Mouse (Mus musculus) kidney, postnatal 0 days (tissue): Measurements from ENCODE around the gene Lhb. TPM values are rescaled to one million over a fixed set of nuclear protein-coding genes. Genes with fewer than 3 reads are reported as not detected.
"Not testable (repeated sequence)": the region's sequence is repeated elsewhere in the genome, so short reads cannot be mapped to it uniquely, and the experiment has no call there.

ENCODE experiments used
- ATAC-seq: fragments of 200-750 bp; cut with Nextera tagmentation; replicated peaks from 2 replicates; pipeline ENCODE4 v1.8.0; 2017; ENCODE audit warnings: low read depth, moderate number of reproducible peaks, moderate TSS enrichment, moderate library complexity; ENCODE audit not compliant: low FRiP score
- DNase-seq: peaks from one replicate; pipeline ENCODE4 v3.0.0-alpha.2; 2016; ENCODE audit warnings: low spot score
- H3K27ac ChIP-seq: fragments of 300-500 bp; sonication (generic); 2 replicates; pipeline ENCODE4 v1.5.1; 2014; ENCODE audit warnings: mild to moderate bottlenecking
- H3K27me3 ChIP-seq: fragments of 300-500 bp; sonication (generic); 2 replicates; pipeline ENCODE4 v1.6.1; 2014; ENCODE audit warnings: low read length, mixed read lengths; ENCODE audit not compliant: insufficient read depth
- H3K36me3 ChIP-seq: fragments of 300-500 bp; sonication (generic); 2 replicates; pipeline ENCODE4 v1.6.1; 2014; ENCODE audit warnings: low read length, mixed read lengths; ENCODE audit not compliant: insufficient read depth
- H3K4me1 ChIP-seq: fragments of 300-500 bp; sonication (generic); replicated peaks from 2 replicates; pipeline ENCODE4 v1.6.1; 2014; ENCODE audit warnings: antibody characterized with exemption, low read length, mixed read lengths; ENCODE audit not compliant: insufficient read depth
- H3K4me2 ChIP-seq: fragments of 300-500 bp; sonication (generic); 2 replicates; pipeline ENCODE4 v1.6.1; 2014; ENCODE audit warnings: mild to moderate bottlenecking, low read length, moderate library complexity, mixed read lengths
- H3K4me3 ChIP-seq: fragments of 300-500 bp; sonication (generic); replicated peaks from 2 replicates; pipeline ENCODE4 v1.5.1; 2014; ENCODE audit warnings: low read depth, low read length
- H3K9ac ChIP-seq: fragments of 300-500 bp; sonication (generic); 2 replicates; pipeline ENCODE4 v1.6.1; 2014; ENCODE audit warnings: low read depth, low read length
- H3K9me3 ChIP-seq: fragments of 300-500 bp; sonication (generic); replicated peaks from 2 replicates; pipeline ENCODE4 v1.6.1; 2016; ENCODE audit warnings: low read length, inconsistent platforms, mixed read lengths
- CTCF ChIP-seq: IDR thresholded peaks from 2 replicates; pipeline ENCODE4 v1.5.1; 2016; ENCODE audit warnings: antibody characterized with exemption, low read depth, mild to moderate bottlenecking, moderate library complexity
- WGBS: fragments of 180-500 bp; shearing (Covaris S2); extraction: QIAGEN DNeasy Blood & Tissue Kit; methylation state at CpG from one replicate; pipeline ENCODE4 v1.1.7; 2014; 5-methylcytosine and 5-hydroxymethylcytosine counted together
- polyA plus RNA-seq: library from polyadenylated mRNA; unstranded; fragments of >200 nt; fragmentation: Nextera tagmentation; extraction: Ambion mirVana; gene quantifications from 2 replicates; pipeline ENCODE4 v1.2.1, GENCODE M21; 2015

Lhb gene
- polyA plus RNA-seq, 1 experiment from 2014 or later, result not detected

DNA sequence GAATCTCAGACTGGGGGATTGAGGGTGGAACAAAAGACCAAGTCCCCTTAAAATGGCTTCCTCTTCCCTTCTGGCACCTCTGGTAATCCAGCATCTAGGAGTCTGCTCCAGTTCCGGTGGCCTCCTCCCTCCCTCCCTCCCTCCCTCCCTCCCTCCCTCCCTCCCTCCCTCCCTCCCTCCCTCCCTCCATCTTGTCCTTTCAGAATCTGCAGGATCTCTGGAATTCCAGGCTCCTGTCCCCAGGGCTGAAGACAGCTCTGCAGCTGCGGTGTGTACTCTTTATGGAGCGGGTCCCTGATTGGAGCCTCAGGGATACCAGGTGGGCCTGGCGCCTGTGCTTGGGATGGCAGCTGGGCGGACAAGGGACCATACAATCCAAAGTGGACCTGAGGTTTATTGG, 40.7 kb downstream of the Lhb start:
- TF ChIP-seq CTCF, result no peak
- peak overlapping the region; percentile 58; the same call in 1 of the 2 replicates for H3K4me2 ChIP-seq
- peaks cover 29% of the 10 kb centered on the region for H3K4me1 ChIP-seq
- H3K27me3 ChIP-seq, result no peaks in the 10 kb centered on the region
- peaks cover 12% of the 10 kb centered on the region; the same call in 1 of the 2 replicates for H3K36me3 ChIP-seq
- DNase-seq, result peak; percentile 62
- WGBS, result 70% methylated on average over 4 of the region's 5 CpGs
- H3K4me3 ChIP-seq, result no peak overlapping the region
- H3K9me3 ChIP-seq, result no peaks in the 10 kb centered on the region
- no peak for ATAC-seq
- H3K27ac ChIP-seq, result peak overlapping the region; percentile 89
- peak overlapping the region; percentile 35; the same call in 1 of the 2 replicates for H3K9ac ChIP-seq

DNA sequence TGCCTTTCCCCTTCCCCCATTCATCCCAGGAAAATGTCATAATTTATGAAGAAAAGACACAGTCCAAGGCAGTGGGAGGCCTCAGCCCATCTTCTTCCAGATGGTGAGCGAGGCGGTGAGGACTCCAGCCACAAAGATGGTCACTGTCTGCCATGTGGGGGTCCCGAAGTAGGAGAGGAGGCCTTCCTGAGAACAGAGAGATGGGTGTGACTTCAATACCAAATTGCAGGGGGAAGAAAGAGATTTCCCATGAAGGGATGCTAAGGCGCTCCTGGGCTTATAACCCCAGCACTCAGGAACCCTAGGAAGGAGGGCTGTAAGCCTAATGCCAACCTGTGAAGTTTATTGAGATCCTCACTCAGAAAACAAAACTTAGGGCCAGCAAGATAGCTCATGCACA, 41.2 kb downstream of the Lhb start:
- Histone ChIP-seq H3K27me3 (no peaks in the 10 kb centered on the region), H3K4me2 (no peak overlapping the region), H3K4me1 (peaks cover 29% of the 10 kb centered on the region), H3K27ac (peak overlapping the region; percentile 89; the same call in 1 of the 2 replicates), H3K9ac (no peak overlapping the region), H3K9me3 (no peaks in the 10 kb centered on the region), H3K36me3 (peaks cover 12% of the 10 kb centered on the region; the same call in 1 of the 2 replicates), H3K4me3 (no peak overlapping the region)
- ATAC-seq (no peak), DNase-seq (no peak)
- 84% methylated on average over 4 of the region's 4 CpGs for WGBS
- TF ChIP-seq CTCF, result no peak

DNA sequence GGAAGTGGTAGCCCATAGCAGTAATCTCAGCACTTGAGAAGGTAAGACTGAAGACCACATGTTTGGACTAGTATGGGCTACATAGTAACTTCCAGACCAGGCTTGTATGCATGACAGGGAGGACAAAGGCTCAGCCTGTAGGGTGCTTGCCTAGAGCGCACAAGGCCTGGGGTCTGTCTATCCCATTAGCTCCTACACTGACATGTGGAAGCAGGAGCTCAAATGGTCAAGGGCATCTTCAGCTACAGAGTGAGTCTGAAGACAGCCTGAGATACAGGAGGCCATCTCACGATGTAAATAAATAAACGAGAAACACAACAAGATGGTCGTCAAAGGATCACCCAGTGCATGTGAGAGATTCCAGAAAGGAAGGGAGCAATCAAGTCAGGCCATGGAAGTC, 41.7 kb downstream of the Lhb start:
- TF ChIP-seq CTCF, result no peak
- Histone ChIP-seq H3K9ac (no peak overlapping the region), H3K9me3 (no peaks in the 10 kb centered on the region), H3K27me3 (no peaks in the 10 kb centered on the region), H3K27ac (no peak overlapping the region), H3K36me3 (peaks cover 12% of the 10 kb centered on the region; the same call in 1 of the 2 replicates), H3K4me1 (peaks cover 28% of the 10 kb centered on the region), H3K4me2 (no peak overlapping the region), H3K4me3 (no peak overlapping the region)
- WGBS, result 91% methylated on average over 4 of the region's 4 CpGs
- DNase-seq (no peak), ATAC-seq (no peak)

DNA sequence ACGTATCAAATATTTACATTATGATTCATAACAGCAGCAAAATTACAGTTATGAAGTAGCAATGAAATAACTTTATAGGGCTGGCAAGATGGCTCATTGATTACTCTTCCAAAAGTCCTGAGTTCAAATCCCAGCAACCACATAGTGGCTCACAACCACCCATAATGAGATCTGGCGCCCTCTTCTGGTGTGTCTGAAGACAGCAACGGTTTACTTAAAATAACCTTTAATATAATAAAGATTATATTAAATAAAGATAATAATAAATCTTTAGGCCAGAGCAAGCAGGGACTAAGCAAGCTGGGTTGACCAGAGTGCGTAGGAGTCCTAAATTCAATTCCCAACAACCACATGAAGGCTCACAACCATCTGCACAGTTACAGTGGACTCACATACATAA, 42.2 kb downstream of the Lhb start:
- DNase-seq, H3K4me2 ChIP-seq, H3K9me3 ChIP-seq, H3K27ac ChIP-seq, ATAC-seq, H3K9ac ChIP-seq, H3K4me3 ChIP-seq, H3K27me3 ChIP-seq: not testable (repeated sequence)
- Histone ChIP-seq H3K4me1 (peaks cover 23% of the 10 kb centered on the region), H3K36me3 (peaks cover 12% of the 10 kb centered on the region; the same call in 1 of the 2 replicates)
- peak; percentile 46; the same call in 1 of the 2 replicates for TF ChIP-seq CTCF
- WGBS, result 78% methylated on average over 4 of the region's 4 CpGs

DNA sequence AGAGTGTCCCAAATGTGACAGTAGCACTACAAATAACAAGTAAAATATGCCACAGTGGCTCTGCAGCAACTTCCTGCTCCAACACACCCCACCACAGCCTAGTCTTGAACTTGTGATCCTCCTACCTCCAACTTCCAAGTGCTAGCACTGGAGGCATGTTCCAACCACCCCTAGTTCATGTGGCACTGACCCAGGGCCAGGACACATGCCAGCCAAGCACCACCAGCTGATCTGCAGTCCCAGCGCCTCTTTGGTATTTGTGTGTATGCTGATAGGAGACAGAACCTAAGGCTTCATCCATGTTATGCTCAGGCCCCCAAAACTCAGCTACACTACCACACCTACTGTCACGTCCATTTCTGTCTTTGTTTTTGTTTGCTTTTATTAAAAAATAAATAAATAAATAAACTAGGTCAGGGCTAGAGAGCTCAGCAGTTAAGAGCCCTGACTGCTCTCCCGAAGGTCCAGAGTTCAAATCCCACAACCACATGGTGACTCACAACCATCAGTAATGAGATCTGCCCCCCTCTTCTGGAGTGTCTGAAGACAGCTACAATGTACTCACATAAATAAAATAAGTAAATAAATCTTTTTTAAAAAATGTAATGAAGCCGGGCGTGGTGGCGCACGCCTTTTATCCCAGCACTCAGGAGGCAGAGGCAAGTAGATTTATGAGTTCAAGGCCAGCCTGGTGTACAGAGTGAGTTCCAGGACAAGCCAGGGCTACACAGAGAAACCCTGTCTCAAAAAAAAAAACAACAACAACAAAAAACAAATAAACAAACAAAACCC, 43.6 kb downstream of the Lhb start:
- Histone ChIP-seq H3K9me3 (no peaks in the 10 kb centered on the region), H3K4me1 (peaks cover 17% of the 10 kb centered on the region), H3K4me3 (no peak overlapping the region), H3K9ac (no peak overlapping the region), H3K4me2 (no peak overlapping the region), H3K27me3 (no peaks in the 10 kb centered on the region), H3K36me3 (peaks cover 7% of the 10 kb centered on the region; the same call in 1 of the 2 replicates), H3K27ac (no peak overlapping the region)
- WGBS, result 94% methylated on average over 7 of the region's 7 CpGs
- no peak for TF ChIP-seq CTCF
- ATAC-seq (no peak), DNase-seq (no peak)

DNA sequence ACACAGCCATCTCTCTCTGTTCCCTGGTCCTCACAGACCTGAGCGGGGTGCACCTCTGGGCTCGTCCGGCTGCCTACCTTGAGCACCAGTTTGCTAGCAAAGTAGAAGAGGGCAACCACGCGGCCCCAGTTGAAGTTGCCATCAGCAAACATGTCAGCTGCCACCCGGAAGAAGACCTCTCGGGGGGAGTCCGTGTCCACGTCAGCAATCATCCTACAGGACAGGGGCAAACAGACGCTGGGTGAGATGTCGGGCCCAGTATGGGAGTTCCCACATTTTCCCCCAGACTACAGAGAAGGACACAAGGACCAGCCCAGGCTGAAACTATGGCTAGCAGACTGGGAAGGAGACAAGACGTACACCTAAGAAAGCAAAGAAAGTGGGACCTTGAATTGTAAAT, 44.5 kb downstream of the Lhb start:
- Histone ChIP-seq H3K9me3 (no peaks in the 10 kb centered on the region), H3K36me3 (peaks cover 7% of the 10 kb centered on the region; the same call in 1 of the 2 replicates), H3K9ac (no peak overlapping the region), H3K4me3 (no peak overlapping the region), H3K27me3 (no peaks in the 10 kb centered on the region), H3K27ac (no peak overlapping the region), H3K4me1 (peaks cover 17% of the 10 kb centered on the region), H3K4me2 (no peak overlapping the region)
- DNase-seq (no peak), ATAC-seq (no peak)
- TF ChIP-seq CTCF, result no peak
- 93% methylated on average over 12 of the region's 12 CpGs for WGBS
